Mouse (Mus musculus): ENCODE results near the gene Qrich1.

- TF ChIP-seq CTCF (IDR thresholded peaks at IDR 0.05; ENCODE audit: low read depth) (no peak), EP300 (IDR thresholded peaks at IDR 0.05; ENCODE audit: low read depth) (no peak)
These were observed 85.4 kb downstream of the Qrich1 start for GRCm38 (mm10) chr9:108601986-108602385.
